Mouse (Mus musculus) kidney, adult 2 months (tissue): Measurements from ENCODE around the gene Bach1. TPM values are rescaled to one million over a fixed set of nuclear protein-coding genes. Genes with fewer than 3 reads are reported as not detected.

Experiments
- DNase-seq: peaks from one replicate; pipeline ENCODE4 v3.0.0; 2021
- H3K27ac ChIP-seq: fragments of 200-500 bp; 2 replicates; pipeline ENCODE4 v1.5.1; 2012; ENCODE audit warnings: low read depth, low read length, control low read depth, inconsistent platforms; ENCODE audit not compliant: insufficient read depth
- H3K27me3 ChIP-seq: fragments of 200-500 bp; replicated peaks from 2 replicates; pipeline ENCODE4 v1.6.1; 2012; ENCODE audit warnings: mild to moderate bottlenecking, moderate library complexity, low read length, inconsistent platforms; ENCODE audit not compliant: control insufficient read depth, insufficient read depth
- H3K36me3 ChIP-seq: fragments of 200-500 bp; 2 replicates; pipeline ENCODE4 v1.6.1; 2012; ENCODE audit warnings: mild to moderate bottlenecking, moderate library complexity, low read length, inconsistent platforms; ENCODE audit not compliant: control insufficient read depth, insufficient read depth
- H3K4me1 ChIP-seq: fragments of 200-500 bp; 2 replicates; pipeline ENCODE4 v1.6.1; 2011; ENCODE audit warnings: low read length; ENCODE audit not compliant: control insufficient read depth, insufficient read depth
- H3K4me3 ChIP-seq: fragments of 200-500 bp; 2 replicates; pipeline ENCODE4 v1.5.1; 2011; ENCODE audit warnings: mild to moderate bottlenecking, low read depth, low read length, control low read depth; ENCODE audit not compliant: insufficient read depth
- CTCF ChIP-seq: fragments of 200-500 bp; conservative IDR thresholded peaks from 2 replicates; pipeline ENCODE4 v1.5.1; 2011; ENCODE audit warnings: low read depth, mild to moderate bottlenecking, control low read depth, low read length, moderate library complexity, mixed read lengths; ENCODE audit not compliant: insufficient read depth, insufficient read length
- POLR2A ChIP-seq: fragments of 200-500 bp; IDR thresholded peaks from one replicate; pipeline ENCODE4 v1.6.1; 2011; ENCODE audit warnings: low read depth, low read length, control low read depth
- WGBS: fragments of 180-500 bp; shearing (Covaris S2); methylation state at CpG from one replicate; pipeline ENCODE4 v1.1.7; 2018; 5-methylcytosine and 5-hydroxymethylcytosine counted together
- polyA plus RNA-seq: library from polyadenylated mRNA; depleted of rRNA; stranded (reverse); fragments of >200 nt; gene quantifications from 2 replicates; pipeline ENCODE4 v1.2.3, GENCODE M21; 2012

The Bach1 gene
- polyA plus RNA-seq, 1 experiment, result 9.7 TPM

GRCm38 (mm10) chr16:87670091-87670820 lies 28.5 kb upstream of the Bach1 start:
- TF ChIP-seq CTCF (no peak), POLR2A (no peak)
- Histone ChIP-seq H3K27me3 (no peaks in the 10 kb centered on the region), H3K4me3 (no peak overlapping the region), H3K36me3 (no peaks in the 10 kb centered on the region), H3K27ac (peak overlapping the region; percentile 97), H3K4me1 (no peaks in the 10 kb centered on the region)
- 41% methylated on average over 8 of the region's 8 CpGs for WGBS
- DNase-seq, result peak; percentile 85

GRCm38 (mm10) chr16:87670821-87671165 lies 28.0 kb upstream of the Bach1 start:
- H3K4me3 ChIP-seq, result no peak overlapping the region
- 52% methylated on average over 9 of the region's 9 CpGs for WGBS
- DNase-seq, result peak; percentile 87
- no peaks in the 10 kb centered on the region for H3K27me3 ChIP-seq
- H3K4me1 ChIP-seq, result no peaks in the 10 kb centered on the region
- H3K36me3 ChIP-seq, result no peaks in the 10 kb centered on the region
- H3K27ac ChIP-seq, result peak overlapping the region; percentile 97
- TF ChIP-seq CTCF, result no peak
- no peak for TF ChIP-seq POLR2A

- H3K27me3 ChIP-seq, result no peaks in the 10 kb centered on the region
- H3K27ac ChIP-seq, result no peak overlapping the region
- peak; percentile 36 for DNase-seq
- no peaks in the 10 kb centered on the region; the same call in 1 of the 2 replicates for H3K4me1 ChIP-seq
- no peak overlapping the region for H3K4me3 ChIP-seq
- TF ChIP-seq CTCF (no peak), POLR2A (no peak)
- WGBS, result 67% methylated on average over 12 of the region's 12 CpGs
- no peaks in the 10 kb centered on the region for H3K36me3 ChIP-seq
Measured at GRCm38 (mm10) chr16:87671336-87671735, 27.4 kb upstream of the Bach1 start.

GRCm38 (mm10) chr16:87673155-87673554 lies 25.6 kb upstream of the Bach1 start:
- no peaks in the 10 kb centered on the region for H3K36me3 ChIP-seq
- 82% methylated on average over 7 of the region's 7 CpGs for WGBS
- no peak overlapping the region for H3K27ac ChIP-seq
- DNase-seq, result no peak
- H3K4me1 ChIP-seq, result no peaks in the 10 kb centered on the region; the same call in 1 of the 2 replicates
- no peak for TF ChIP-seq POLR2A
- no peak for TF ChIP-seq CTCF
- H3K27me3 ChIP-seq, result no peaks in the 10 kb centered on the region
- H3K4me3 ChIP-seq, result no peak overlapping the region

GRCm38 (mm10) chr16:87676182-87676581 lies 22.6 kb upstream of the Bach1 start:
- Histone ChIP-seq H3K27me3 (no peaks in the 10 kb centered on the region), H3K4me1 (peaks cover 4% of the 10 kb centered on the region; the same call in 1 of the 2 replicates), H3K36me3 (no peaks in the 10 kb centered on the region), H3K27ac (no peak overlapping the region), H3K4me3 (no peak overlapping the region)
- TF ChIP-seq CTCF (no peak), POLR2A (no peak)
- 56% methylated on average over 10 of the region's 10 CpGs for WGBS
- peak; percentile 93 for DNase-seq

- Histone ChIP-seq H3K36me3 (no peaks in the 10 kb centered on the region), H3K27ac (no peak overlapping the region), H3K4me1 (peaks cover 7% of the 10 kb centered on the region; the same call in 1 of the 2 replicates), H3K27me3 (no peaks in the 10 kb centered on the region), H3K4me3 (no peak overlapping the region)
- no peak for DNase-seq
- WGBS, result 78% methylated on average over 11 of the region's 11 CpGs
- TF ChIP-seq CTCF (no peak), POLR2A (no peak)
Measured at GRCm38 (mm10) chr16:87678667-87679066, 20.1 kb upstream of the Bach1 start.

- Histone ChIP-seq H3K4me1 (peaks cover 7% of the 10 kb centered on the region; the same call in 1 of the 2 replicates), H3K36me3 (no peaks in the 10 kb centered on the region), H3K27me3 (no peaks in the 10 kb centered on the region), H3K27ac (no peak overlapping the region), H3K4me3 (no peak overlapping the region)
- 69% methylated on average over 9 of the region's 9 CpGs for WGBS
- peak; percentile 82 for DNase-seq
- TF ChIP-seq CTCF, result no peak
- TF ChIP-seq POLR2A, result no peak
Measured at GRCm38 (mm10) chr16:87680912-87681634, 17.7 kb upstream of the Bach1 start.
